Mouse (Mus musculus) hindbrain, embryonic 14.5 days (tissue): ENCODE measurements at regions not wholly inside any gene's neighbourhood (a gene's known extent, or its start where the extent isn't known, plus 50 kb on each side); places are given as distances from the start of the nearest gene placed in this dataset.

Experiments
- ATAC-seq: fragments of 200-750 bp; cut with Nextera tagmentation; 2 replicates; pipeline ENCODE4 v1.8.0; 2017; ENCODE audit warnings: moderate number of reproducible peaks, mild to moderate bottlenecking, moderate TSS enrichment, moderate library complexity; ENCODE audit not compliant: low FRiP score
- DNase-seq: peaks from one replicate; pipeline ENCODE4 v3.0.0-alpha.2; 2015; ENCODE audit warnings: low spot score
- H3K27ac ChIP-seq: fragments of 300-500 bp; sonication (generic); 2 replicates; pipeline ENCODE4 v1.5.1; 2014; ENCODE audit warnings: mild to moderate bottlenecking, moderate library complexity
- H3K27me3 ChIP-seq: fragments of 300-500 bp; sonication (generic); 2 replicates; pipeline ENCODE4 v1.6.1; 2014; ENCODE audit warnings: mild to moderate bottlenecking, low read length, mixed read lengths; ENCODE audit not compliant: control insufficient read depth, insufficient read depth
- H3K36me3 ChIP-seq: fragments of 300-500 bp; sonication (generic); replicated peaks from 2 replicates; pipeline ENCODE4 v1.6.1; 2014; ENCODE audit not compliant: control insufficient read depth, insufficient read depth
- H3K4me1 ChIP-seq: fragments of 300-500 bp; sonication (generic); replicated peaks from 2 replicates; pipeline ENCODE4 v1.6.1; 2014; ENCODE audit warnings: antibody characterized with exemption, low read length, mixed read lengths; ENCODE audit not compliant: control insufficient read depth, insufficient read depth
- H3K4me2 ChIP-seq: fragments of 300-500 bp; sonication (generic); replicated peaks from 2 replicates; pipeline ENCODE4 v1.6.1; 2014; ENCODE audit warnings: mild to moderate bottlenecking, moderate library complexity
- H3K4me3 ChIP-seq: fragments of 300-500 bp; sonication (generic); replicated peaks from 2 replicates; pipeline ENCODE4 v1.5.1; 2014; ENCODE audit warnings: mild to moderate bottlenecking, low read length
- H3K9ac ChIP-seq: fragments of 300-500 bp; sonication (generic); 2 replicates; pipeline ENCODE4 v1.6.1; 2014
- H3K9me3 ChIP-seq: fragments of 300-500 bp; sonication (generic); 2 replicates; pipeline ENCODE4 v1.6.1; 2016; ENCODE audit warnings: low read length; ENCODE audit not compliant: control insufficient read depth
- WGBS: fragments of 180-500 bp; shearing (Covaris S2); extraction: QIAGEN DNeasy Blood & Tissue Kit; methylation state at CpG from one replicate; pipeline ENCODE4 v1.1.7; 2014; 5-methylcytosine and 5-hydroxymethylcytosine counted together

DNA sequence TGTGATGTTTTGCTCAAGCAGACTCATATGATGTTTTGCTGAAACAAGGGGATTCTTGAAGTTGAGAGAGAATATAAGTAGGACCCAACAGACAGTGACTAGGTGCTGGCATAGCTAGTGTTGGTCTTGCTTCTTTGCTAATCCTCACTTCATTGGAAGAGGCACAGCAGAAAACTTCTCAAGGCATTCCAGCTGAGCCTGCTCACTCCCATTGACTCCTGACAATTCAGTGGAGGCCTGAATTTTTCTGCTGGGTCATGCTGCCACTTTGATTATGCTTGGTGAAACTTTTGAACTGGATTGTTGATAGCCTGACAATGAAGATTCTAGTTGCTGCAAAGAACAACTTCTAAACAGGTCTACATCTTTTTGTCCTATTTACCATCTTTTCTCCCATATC lies 156.4 kb downstream of the Adcyap1 start:
- H3K27me3 ChIP-seq: no peaks in the 10 kb centered on the region
- DNase-seq (no peak), ATAC-seq (no peak)
- H3K9me3 ChIP-seq: no peaks in the 10 kb centered on the region
- no peak overlapping the region for H3K4me3 ChIP-seq
- H3K9ac ChIP-seq: no peak overlapping the region
- no peaks in the 10 kb centered on the region for H3K4me1 ChIP-seq
- no peak overlapping the region for H3K27ac ChIP-seq
- no peaks in the 10 kb centered on the region for H3K36me3 ChIP-seq
- no peak overlapping the region for H3K4me2 ChIP-seq

DNA sequence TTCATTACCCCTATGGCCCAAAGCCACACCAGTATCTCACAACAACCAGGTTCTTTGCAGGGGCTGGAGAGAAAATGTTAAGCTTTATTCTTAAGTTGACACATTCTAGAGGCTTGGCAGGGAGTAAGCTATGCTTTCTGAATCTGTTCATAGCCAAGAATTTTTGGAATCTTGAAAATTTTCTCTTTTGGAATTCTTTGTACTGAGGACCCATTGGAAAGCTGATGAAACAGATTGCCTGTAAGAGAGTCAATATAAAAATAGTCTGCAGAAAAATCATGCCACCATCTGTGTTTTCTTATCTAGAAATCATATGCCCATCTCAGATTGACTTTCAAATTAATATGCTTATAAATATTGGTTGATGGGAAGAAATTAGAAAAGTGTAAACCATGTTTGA lies 164.1 kb downstream of the Adcyap1 start:
- Histone ChIP-seq H3K27me3 (no peaks in the 10 kb centered on the region), H3K27ac (no peak overlapping the region), H3K4me1 (no peaks in the 10 kb centered on the region), H3K36me3 (no peaks in the 10 kb centered on the region), H3K4me3 (no peak overlapping the region), H3K4me2 (no peak overlapping the region), H3K9ac (no peak overlapping the region), H3K9me3 (no peaks in the 10 kb centered on the region)
- no peak for ATAC-seq
- DNase-seq: no peak

DNA sequence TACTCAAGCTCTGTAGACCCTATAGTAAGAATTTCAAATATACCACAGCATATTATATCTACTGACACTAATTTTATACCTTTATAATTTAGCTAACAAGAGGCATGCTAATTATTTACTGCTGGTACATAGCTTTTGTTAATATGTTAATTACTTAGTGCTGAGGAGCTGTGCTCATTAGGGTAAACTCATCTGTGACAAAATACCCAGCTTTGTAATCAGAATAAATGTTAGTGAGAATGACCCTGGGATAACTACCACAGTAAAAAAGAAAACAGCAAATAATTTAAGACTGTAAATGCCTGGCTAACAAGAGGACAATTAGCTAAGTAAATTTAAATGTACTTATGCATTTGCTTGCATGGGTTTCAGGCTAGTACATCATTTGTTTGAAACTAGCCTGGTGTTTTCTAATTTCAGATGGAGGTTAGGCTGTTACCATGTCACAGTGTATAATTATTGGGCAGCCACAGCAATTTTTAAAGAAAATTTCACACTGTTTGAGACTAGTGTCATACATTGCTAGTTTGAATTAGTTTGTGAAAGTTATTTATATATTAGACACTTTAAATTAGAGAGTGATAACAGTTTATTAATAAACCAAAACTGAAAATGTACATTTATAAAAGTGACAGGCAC lies 178.8 kb downstream of the Adcyap1 start:
- no peak overlapping the region for H3K27ac ChIP-seq
- no peaks in the 10 kb centered on the region for H3K27me3 ChIP-seq

DNA sequence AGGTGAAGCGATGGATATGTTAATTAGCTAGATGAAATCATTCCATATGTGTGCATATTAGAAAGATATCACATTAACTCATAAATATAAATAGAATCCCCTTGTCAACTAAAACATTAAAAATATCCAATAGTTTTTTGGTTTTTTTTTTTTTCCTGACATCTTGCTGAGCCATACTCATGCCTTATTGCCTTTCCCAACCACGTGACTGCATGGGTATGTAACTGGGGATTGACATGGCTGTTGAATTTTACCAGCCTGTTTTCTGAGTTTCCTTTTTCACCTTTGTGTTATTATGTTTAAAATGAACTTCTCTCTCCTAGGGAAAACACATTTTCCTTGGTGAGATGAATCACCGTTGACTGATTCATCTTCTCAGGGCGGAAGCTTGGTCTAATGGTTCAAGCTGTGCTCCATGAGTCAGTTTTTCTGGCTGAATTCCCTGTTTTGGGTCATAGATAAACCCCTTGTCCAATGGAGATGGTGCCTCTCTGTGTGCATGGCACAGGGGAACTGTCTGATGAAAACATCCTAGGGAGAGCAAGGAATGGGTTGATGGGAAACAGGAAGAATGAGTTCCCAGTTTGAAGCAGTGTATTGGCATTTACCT lies 181.1 kb downstream of the Adcyap1 start:
- Histone ChIP-seq H3K4me1 (no peaks in the 10 kb centered on the region), H3K9me3 (no peaks in the 10 kb centered on the region), H3K4me3 (no peak overlapping the region), H3K27ac (no peak overlapping the region), H3K27me3 (no peaks in the 10 kb centered on the region), H3K9ac (no peak overlapping the region), H3K4me2 (no peak overlapping the region), H3K36me3 (no peaks in the 10 kb centered on the region)
- ATAC-seq (no peak), DNase-seq (no peak)
- 94% methylated on average over 4 of the region's 4 CpGs for WGBS

More for the DNA sequence above, 178.8 kb downstream of the Adcyap1 start:
- DNase-seq: no peak
- Histone ChIP-seq H3K4me3 (no peak overlapping the region), H3K4me2 (no peak overlapping the region), H3K9me3 (no peaks in the 10 kb centered on the region), H3K36me3 (no peaks in the 10 kb centered on the region), H3K4me1 (no peaks in the 10 kb centered on the region), H3K9ac (no peak overlapping the region)
- no peak for ATAC-seq

DNA sequence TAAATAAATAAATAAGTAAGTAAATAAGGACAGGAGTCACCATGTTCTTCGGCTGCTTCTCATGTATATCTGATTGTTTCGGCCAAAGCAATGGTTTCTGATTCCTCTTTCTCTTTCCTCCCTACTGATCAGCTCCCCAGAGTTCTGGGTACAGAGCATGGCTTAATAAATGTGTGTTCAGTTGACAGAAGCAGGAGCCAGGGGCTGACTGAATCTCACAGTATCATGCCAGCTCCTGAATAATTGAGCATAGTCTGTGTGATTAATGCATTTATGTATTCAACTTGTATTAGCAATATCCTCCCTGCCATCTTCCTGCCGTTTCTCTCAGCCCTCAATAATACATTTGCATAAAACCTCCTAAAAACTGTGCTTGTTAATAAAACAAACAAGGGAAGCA lies 191.4 kb downstream of the Adcyap1 start:
- no peaks in the 10 kb centered on the region for H3K9me3 ChIP-seq
- DNase-seq (no peak), ATAC-seq (peak; percentile 78)
- H3K9ac ChIP-seq: no peak overlapping the region
- no peaks in the 10 kb centered on the region for H3K27me3 ChIP-seq
- no peaks in the 10 kb centered on the region for H3K4me1 ChIP-seq
- no peaks in the 10 kb centered on the region for H3K36me3 ChIP-seq
- no peak overlapping the region for H3K4me2 ChIP-seq
- H3K4me3 ChIP-seq: no peak overlapping the region
- WGBS: 52% methylated on average over 3 of the region's 3 CpGs
- H3K27ac ChIP-seq: no peak overlapping the region

DNA sequence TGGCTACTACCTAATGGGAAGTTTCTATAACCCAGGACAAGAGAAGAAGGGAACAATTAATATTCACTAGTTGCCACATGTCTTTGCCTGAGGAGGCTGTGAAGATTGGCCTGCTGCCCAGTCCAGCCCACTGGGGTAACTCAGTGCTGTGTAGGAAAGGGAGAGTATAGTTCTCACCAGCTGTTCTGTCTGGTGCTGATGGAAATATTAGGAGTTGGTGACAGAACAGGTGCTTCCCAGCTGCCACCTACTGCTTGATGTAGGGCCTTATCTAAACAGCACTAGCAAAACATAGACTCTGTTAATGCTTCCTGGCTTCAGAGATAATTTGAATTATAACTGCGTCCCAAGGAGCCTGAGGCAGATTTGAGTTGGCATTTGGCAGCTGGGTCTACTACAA lies 210.5 kb downstream of the Adcyap1 start:
- Histone ChIP-seq H3K36me3 (no peaks in the 10 kb centered on the region), H3K9ac (no peak overlapping the region), H3K4me1 (no peaks in the 10 kb centered on the region), H3K4me2 (no peak overlapping the region), H3K9me3 (no peaks in the 10 kb centered on the region), H3K27me3 (no peaks in the 10 kb centered on the region), H3K4me3 (no peak overlapping the region), H3K27ac (no peak overlapping the region)
- DNase-seq (peak; percentile 48), ATAC-seq (peak; percentile 92)
- 40% methylated on average over 1 of the region's 1 CpGs for WGBS
